8 mouse cellular contexts compared by ENCODE assay signal in genomic region chr15:11971854-11972420, GRCm38 (mm10). TPM values are rescaled to one million over a fixed set of nuclear protein-coding genes. Genes with fewer than 3 reads are reported as not detected.
DNase-seq lines count a peak whose midpoint lies in the region; ATAC-seq lines count a peak whose summit lies in the region.

No protein-coding gene starts in this region.

- no peaks in the 10 kb centered on the region for H3K9me3 ChIP-seq in hindbrain, embryonic 13.5 days

- no peaks in the 10 kb centered on the region for H3K27me3 ChIP-seq in hindbrain, embryonic 13.5 days

- H3K27ac ChIP-seq in hindbrain, embryonic 13.5 days, result no peak overlapping the region

- no peak overlapping the region for H3K9ac ChIP-seq in hindbrain, embryonic 13.5 days

- peaks cover 9% of the 10 kb centered on the region; the same call in 1 of the 2 replicates for H3K36me3 ChIP-seq in hindbrain, embryonic 13.5 days

- H3K4me1 ChIP-seq in hindbrain, embryonic 13.5 days (replicated peaks), result no peaks in the 10 kb centered on the region

- ATAC-seq in hindbrain, embryonic 13.5 days (ENCODE audit: low FRiP score), result peak; percentile 82

- no peak overlapping the region for H3K4me3 ChIP-seq in hindbrain, embryonic 13.5 days

- H3K4me2 ChIP-seq in hindbrain, embryonic 13.5 days, result no peak overlapping the region

- 29% methylated on average over 13 of the region's 13 CpGs for WGBS in hindbrain, embryonic 13.5 days

- DNase-seq in NIH3T3 (ENCODE audit: low read depth), result peak; percentile 90
- DNase-seq in cerebellum, adult 9-11 months, result peak; percentile 69
- peak; percentile 70 to 73 for DNase-seq in frontal cortex, postnatal 25 days (ENCODE audit: low spot score in 2 of 2)
- DNase-seq in layer of hippocampus, postnatal 14 days (ENCODE audit: low spot score in 2 of 2), result peak; percentile 77 to 84
- peak; percentile 80 to 89 for DNase-seq in lung, postnatal 4 days
- DNase-seq in retina, postnatal 1 day, result peak; percentile 80
- peak; percentile 76 to 77 for DNase-seq in thymus, postnatal 36 days

RNA-seq across cellular contexts. Expression of gene Sub1, which starts 24.8 kb away (rescaled TPM):
- 618 and 623 TPM in 2 replicates for polyA plus RNA-seq in hindbrain, embryonic 13.5 days (2015; fragmentation: Nextera tagmentation; extraction: Ambion mirVana)
- 100 to 1,000 TPM; 295 to 298 TPM for total RNA-seq in layer of hippocampus, postnatal 14 days (2021)
